ENCODE assay signal across 22 mouse cellular contexts in genomic region chr13:72497036-72497435, GRCm38 (mm10).
DNase-seq lines count a peak whose midpoint lies in the region; ATAC-seq lines count a peak whose summit lies in the region.
"Had no signal": no experiment of that assay in that cellular context is flagged by ENCODE, and none has a peak within 500 bp of the region (broad histone marks: within the 10 kb centered on the region; RNA-seq: fewer than 3 reads in every experiment).

No protein-coding gene starts in this region.

- no peaks in the 10 kb centered on the region for H3K36me3 ChIP-seq in forebrain, embryonic 14.5 days (ENCODE audit: control insufficient read depth, insufficient read depth, low read length)
- H3K36me3 ChIP-seq in forebrain, embryonic 15.5 days, result no peaks in the 10 kb centered on the region
- H3K36me3 ChIP-seq in heart, embryonic 13.5 days, result no peaks in the 10 kb centered on the region
- no peaks in the 10 kb centered on the region for H3K36me3 ChIP-seq in midbrain, embryonic 13.5 days
- H3K36me3 ChIP-seq in midbrain, embryonic 10.5 days, result no peaks in the 10 kb centered on the region
- H3K36me3 ChIP-seq: embryonic facial prominence, embryonic 15.5 days; forebrain, embryonic 10.5 days; G1E; hindbrain, embryonic 10.5 days; intestine, embryonic 15.5 days had no signal

- no peak overlapping the region for H3K27ac ChIP-seq in forebrain, embryonic 14.5 days (ENCODE audit: low read depth, low read length)
- H3K27ac ChIP-seq in forebrain, embryonic 15.5 days (replicated peaks), result no peak overlapping the region
- no peak overlapping the region for H3K27ac ChIP-seq in heart, embryonic 13.5 days (replicated peaks)
- H3K27ac ChIP-seq in midbrain, embryonic 13.5 days, result 0 out of 2 replicates have a peak overlapping the region, but pooled peaks have one; percentile 19
- no peak overlapping the region for H3K27ac ChIP-seq in midbrain, embryonic 10.5 days (replicated peaks)
- H3K27ac ChIP-seq: embryonic facial prominence, embryonic 15.5 days; forebrain, embryonic 10.5 days; hindbrain, embryonic 10.5 days; hindbrain, embryonic 14.5 days; intestine, embryonic 15.5 days had no signal

- no peak for ATAC-seq in forebrain, embryonic 14.5 days
- ATAC-seq in forebrain, embryonic 15.5 days (replicated peaks), result no peak
- ATAC-seq in heart, embryonic 13.5 days (ENCODE audit: extremely low read depth, insufficient number of reproducible peaks, low FRiP score, low TSS enrichment), result no peak
- peak; percentile 22; the same call in 1 of the 2 replicates for ATAC-seq in midbrain, embryonic 13.5 days
- ATAC-seq: activated CD4-positive, CD25-positive, alpha-beta regulatory T cell, adult 4 months; CD4-positive, CD25-positive, alpha-beta regulatory T cell, adult 4 months; intestine, embryonic 15.5 days had no signal

- H3K9me3 ChIP-seq in forebrain, embryonic 14.5 days (replicated peaks; ENCODE audit: control insufficient read depth, low read length), result no peaks in the 10 kb centered on the region
- no peaks in the 10 kb centered on the region for H3K9me3 ChIP-seq in forebrain, embryonic 15.5 days
- no peaks in the 10 kb centered on the region for H3K9me3 ChIP-seq in heart, embryonic 13.5 days
- no peaks in the 10 kb centered on the region for H3K9me3 ChIP-seq in midbrain, embryonic 13.5 days
- no peaks in the 10 kb centered on the region for H3K9me3 ChIP-seq in midbrain, embryonic 10.5 days (replicated peaks)
- H3K9me3 ChIP-seq: embryonic facial prominence, embryonic 15.5 days; forebrain, embryonic 10.5 days; hindbrain, embryonic 10.5 days; intestine, embryonic 15.5 days had no signal

- 47% methylated on average over 5 of the region's 5 CpGs for WGBS in forebrain, embryonic 14.5 days
- 50% methylated on average over 5 of the region's 5 CpGs for WGBS in forebrain, embryonic 15.5 days
- 71% methylated on average over 5 of the region's 5 CpGs for whole genome bisulfite sequencing in heart, embryonic 13.5 days
- WGBS in midbrain, embryonic 13.5 days, result 59% methylated on average over 5 of the region's 5 CpGs
- 72% methylated on average over 5 of the region's 5 CpGs for WGBS in midbrain, embryonic 10.5 days

- peak; percentile 25 for DNase-seq in forebrain, embryonic 14.5 days (ENCODE audit: low spot score)
- DNase-seq in heart, postnatal 4 days, result no peak
- DNase-seq in midbrain, embryonic 10.5 days (ENCODE audit: low spot score), result no peak
- no peak for DNase-seq in adrenal gland, adult (ENCODE audit: inconsistent age in 2 of 2, low spot score in 1 of 2)
- DNase-seq: adrenal gland, adult 2 months; adrenal gland, postnatal 25 days; B cell, adult 2 months; cerebellum, adult 2 months; cerebellum, postnatal 14 days; gastrocnemius, postnatal 10 days had no signal

- no peaks in the 10 kb centered on the region for H3K4me1 ChIP-seq in forebrain, embryonic 14.5 days (ENCODE audit: control insufficient read depth, insufficient read depth, low read length)
- H3K4me1 ChIP-seq in forebrain, embryonic 15.5 days, result peaks cover 10% of the 10 kb centered on the region
- peaks cover 11% of the 10 kb centered on the region for H3K4me1 ChIP-seq in heart, embryonic 13.5 days
- peaks cover 17% of the 10 kb centered on the region for H3K4me1 ChIP-seq in midbrain, embryonic 13.5 days (replicated peaks)
- peaks cover 18% of the 10 kb centered on the region for H3K4me1 ChIP-seq in midbrain, embryonic 10.5 days
- H3K4me1 ChIP-seq: embryonic facial prominence, embryonic 15.5 days; intestine, embryonic 15.5 days had no signal

- no peak overlapping the region for H3K9ac ChIP-seq in forebrain, embryonic 14.5 days (ENCODE audit: low read length)
- no peak overlapping the region for H3K9ac ChIP-seq in forebrain, embryonic 15.5 days (replicated peaks)
- H3K9ac ChIP-seq in heart, embryonic 13.5 days, result no peak overlapping the region
- no peak overlapping the region for H3K9ac ChIP-seq in midbrain, embryonic 13.5 days (replicated peaks)
- H3K9ac ChIP-seq: embryonic facial prominence, embryonic 15.5 days; hindbrain, embryonic 14.5 days; intestine, embryonic 15.5 days had no signal

- H3K4me2 ChIP-seq in forebrain, embryonic 14.5 days (ENCODE audit: low read length), result no peak overlapping the region
- H3K4me2 ChIP-seq in forebrain, embryonic 15.5 days (replicated peaks), result no peak overlapping the region
- peak overlapping the region; percentile 49 for H3K4me2 ChIP-seq in heart, embryonic 13.5 days
- no peak overlapping the region for H3K4me2 ChIP-seq in midbrain, embryonic 13.5 days (replicated peaks)
- H3K4me2 ChIP-seq: embryonic facial prominence, embryonic 15.5 days; hindbrain, embryonic 14.5 days; intestine, embryonic 15.5 days had no signal

- H3K27me3 ChIP-seq in forebrain, embryonic 14.5 days (replicated peaks; ENCODE audit: control insufficient read depth, insufficient read depth, low read length), result no peaks in the 10 kb centered on the region
- no peaks in the 10 kb centered on the region for H3K27me3 ChIP-seq in forebrain, embryonic 15.5 days
- peaks cover 22% of the 10 kb centered on the region for H3K27me3 ChIP-seq in heart, embryonic 13.5 days (replicated peaks)
- no peaks in the 10 kb centered on the region for H3K27me3 ChIP-seq in midbrain, embryonic 13.5 days
- H3K27me3 ChIP-seq in midbrain, embryonic 10.5 days (ENCODE audit: low read depth, poor library complexity, severe bottlenecking), result no peaks in the 10 kb centered on the region; the same call in 1 of the 2 replicates
- H3K27me3 ChIP-seq: intestine, embryonic 15.5 days had no signal

- H3K4me3 ChIP-seq in forebrain, embryonic 14.5 days (ENCODE audit: low read depth, low read length), result no peak overlapping the region
- no peak overlapping the region for H3K4me3 ChIP-seq in forebrain, embryonic 15.5 days
- H3K4me3 ChIP-seq in heart, embryonic 13.5 days, result no peak overlapping the region
- H3K4me3 ChIP-seq in midbrain, embryonic 13.5 days (replicated peaks), result no peak overlapping the region
- H3K4me3 ChIP-seq in midbrain, embryonic 10.5 days, result no peak overlapping the region
- H3K4me3 ChIP-seq: embryonic facial prominence, embryonic 15.5 days; erythroblast, embryonic 14.5 days; forebrain, embryonic 10.5 days; hindbrain, embryonic 10.5 days; intestine, embryonic 15.5 days had no signal
